Mouse (Mus musculus): ENCODE data around the gene Gm37240. TPM values are rescaled to one million over a fixed set of nuclear protein-coding genes. Genes with fewer than 3 reads are reported as not detected.

Gm37240 gene
- polyA plus RNA-seq, 1 experiment = 0.91 TPM

DNA sequence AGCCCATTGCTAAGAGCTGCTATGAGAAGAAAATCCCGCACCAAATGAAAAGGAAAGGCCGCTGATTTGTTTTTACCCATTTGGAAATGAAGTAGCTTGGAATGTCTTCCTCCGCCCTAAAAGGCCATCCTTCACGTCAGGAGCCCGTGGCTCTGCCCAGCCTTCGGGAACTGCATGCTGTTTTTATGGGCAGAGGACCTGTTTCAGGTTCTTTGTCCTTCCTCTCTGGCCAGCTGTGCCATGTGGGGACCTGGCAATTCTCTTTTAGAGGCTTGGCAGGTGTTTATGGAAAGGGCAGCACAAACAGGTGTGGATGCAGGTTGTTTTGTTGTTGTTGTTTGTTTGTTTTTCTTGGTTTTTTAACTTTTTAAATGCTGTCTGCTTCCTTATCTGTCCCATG lies 1154.8 kb downstream of the Gm37240 start:
- Histone ChIP-seq H3K36me3 (ENCODE audit: control insufficient read depth, insufficient read depth, low read length, poor library complexity, severe bottlenecking) (no peaks in the 10 kb centered on the region), H3K9me3 (replicated peaks; ENCODE audit: control insufficient read depth, insufficient read depth, low read length, poor library complexity, severe bottlenecking) (no peaks in the 10 kb centered on the region), H3K4me1 (ENCODE audit: control insufficient read depth, insufficient read depth, low read length) (peaks cover 2% of the 10 kb centered on the region), H3K27ac (ENCODE audit: insufficient read depth, low read length) (no peak overlapping the region), H3K27me3 (ENCODE audit: control insufficient read depth, insufficient read depth, low read length, poor library complexity, severe bottlenecking) (no peaks in the 10 kb centered on the region), H3K9ac (ENCODE audit: low read depth, poor library complexity, severe bottlenecking) (no peak overlapping the region), H3K4me3 (ENCODE audit: low read depth, low read length) (no peak overlapping the region)
- TF ChIP-seq CTCF (IDR thresholded peaks at IDR 0.05; ENCODE audit: low read depth, low read length) = no peak
- TF ChIP-seq POLR2A (IDR thresholded peaks at IDR 0.05; ENCODE audit: insufficient read depth, low read length) = no peak
- TF ChIP-seq EP300 (IDR thresholded peaks at IDR 0.05; ENCODE audit: insufficient read depth, low read depth, low read length) = no peak

- Histone ChIP-seq H3K36me3 (ENCODE audit: control insufficient read depth, insufficient read depth, low read length, poor library complexity, severe bottlenecking) (no peaks in the 10 kb centered on the region), H3K9me3 (replicated peaks; ENCODE audit: control insufficient read depth, insufficient read depth, low read length, poor library complexity, severe bottlenecking) (no peaks in the 10 kb centered on the region), H3K4me1 (ENCODE audit: control insufficient read depth, insufficient read depth, low read length) (peaks cover 2% of the 10 kb centered on the region), H3K9ac (ENCODE audit: low read depth, poor library complexity, severe bottlenecking) (no peak overlapping the region), H3K27me3 (ENCODE audit: control insufficient read depth, insufficient read depth, low read length, poor library complexity, severe bottlenecking) (no peaks in the 10 kb centered on the region), H3K4me3 (ENCODE audit: low read depth, low read length) (no peak overlapping the region), H3K27ac (ENCODE audit: insufficient read depth, low read length) (no peak overlapping the region)
- TF ChIP-seq CTCF (IDR thresholded peaks at IDR 0.05; ENCODE audit: low read depth, low read length) (no peak), EP300 (IDR thresholded peaks at IDR 0.05; ENCODE audit: insufficient read depth, low read depth, low read length) (no peak), POLR2A (IDR thresholded peaks at IDR 0.05; ENCODE audit: insufficient read depth, low read length) (no peak)
Measured at GRCm38 (mm10) chr3:84732016-84732502, 1155.3 kb downstream of the Gm37240 start.

DNA sequence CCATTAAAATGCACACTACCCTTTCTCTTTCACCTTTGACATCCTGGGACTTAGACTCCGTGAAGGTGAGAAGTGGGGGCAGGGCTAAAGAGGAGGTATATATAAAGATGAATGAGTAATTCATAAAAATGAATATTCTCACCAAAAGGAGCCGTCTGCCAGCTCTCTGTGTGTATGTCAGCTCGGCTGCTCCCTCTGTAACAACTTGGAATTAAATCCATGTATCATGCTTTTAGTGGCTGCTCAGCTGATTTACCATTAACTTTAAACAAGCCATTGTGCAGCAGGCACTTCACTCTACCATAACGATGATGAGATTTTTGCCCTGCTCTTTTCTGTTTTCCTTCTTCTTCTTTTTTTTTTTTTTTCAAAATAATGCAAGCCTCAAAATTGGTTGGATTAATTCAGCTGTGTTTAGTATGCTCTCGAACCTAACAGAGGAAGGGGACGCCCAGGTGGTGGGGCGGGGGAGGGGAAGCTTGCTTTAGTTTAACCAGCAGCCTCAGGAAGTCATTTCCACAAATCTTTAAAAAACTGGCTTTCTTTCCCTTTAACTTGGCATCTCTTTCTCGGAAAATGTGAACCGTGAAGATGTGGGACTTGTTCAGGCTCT lies 1155.8 kb downstream of the Gm37240 start:
- no peaks in the 10 kb centered on the region for H3K27me3 ChIP-seq (ENCODE audit: control insufficient read depth, insufficient read depth, low read length, poor library complexity, severe bottlenecking)
- H3K4me3 ChIP-seq (ENCODE audit: low read depth, low read length) = no peak overlapping the region
- no peaks in the 10 kb centered on the region for H3K9me3 ChIP-seq (replicated peaks; ENCODE audit: control insufficient read depth, insufficient read depth, low read length, poor library complexity, severe bottlenecking)
- no peaks in the 10 kb centered on the region for H3K36me3 ChIP-seq (ENCODE audit: control insufficient read depth, insufficient read depth, low read length, poor library complexity, severe bottlenecking)
- peaks cover 2% of the 10 kb centered on the region for H3K4me1 ChIP-seq (ENCODE audit: control insufficient read depth, insufficient read depth, low read length)
- H3K27ac ChIP-seq (ENCODE audit: insufficient read depth, low read length) = no peak overlapping the region
- TF ChIP-seq CTCF (IDR thresholded peaks at IDR 0.05; ENCODE audit: low read depth, low read length) (no peak), EP300 (IDR thresholded peaks at IDR 0.05; ENCODE audit: insufficient read depth, low read depth, low read length) (no peak), POLR2A (IDR thresholded peaks at IDR 0.05; ENCODE audit: insufficient read depth, low read length) (no peak)
- H3K9ac ChIP-seq (ENCODE audit: low read depth, poor library complexity, severe bottlenecking) = no peak overlapping the region

- H3K4me1 ChIP-seq (ENCODE audit: control insufficient read depth, insufficient read depth, low read length) = peaks cover 2% of the 10 kb centered on the region
- no peaks in the 10 kb centered on the region for H3K9me3 ChIP-seq (replicated peaks; ENCODE audit: control insufficient read depth, insufficient read depth, low read length, poor library complexity, severe bottlenecking)
- TF ChIP-seq EP300 (IDR thresholded peaks at IDR 0.05; ENCODE audit: insufficient read depth, low read depth, low read length) = no peak
- TF ChIP-seq POLR2A (IDR thresholded peaks at IDR 0.05; ENCODE audit: insufficient read depth, low read length) = no peak
- TF ChIP-seq CTCF (IDR thresholded peaks at IDR 0.05; ENCODE audit: low read depth, low read length) = no peak
- no peak overlapping the region for H3K9ac ChIP-seq (ENCODE audit: low read depth, poor library complexity, severe bottlenecking)
- H3K27ac ChIP-seq (ENCODE audit: insufficient read depth, low read length) = no peak overlapping the region
- no peaks in the 10 kb centered on the region for H3K27me3 ChIP-seq (ENCODE audit: control insufficient read depth, insufficient read depth, low read length, poor library complexity, severe bottlenecking)
- H3K36me3 ChIP-seq (ENCODE audit: control insufficient read depth, insufficient read depth, low read length, poor library complexity, severe bottlenecking) = no peaks in the 10 kb centered on the region
- no peak overlapping the region for H3K4me3 ChIP-seq (ENCODE audit: low read depth, low read length)
Measured at GRCm38 (mm10) chr3:84731003-84731402, 1156.3 kb downstream of the Gm37240 start.

GRCm38 (mm10) chr3:84729806-84730205 lies 1157.5 kb downstream of the Gm37240 start:
- H3K27me3 ChIP-seq (ENCODE audit: control insufficient read depth, insufficient read depth, low read length, poor library complexity, severe bottlenecking) = no peaks in the 10 kb centered on the region

GRCm38 (mm10) chr3:84723996-84724395 lies 1163.3 kb downstream of the Gm37240 start:
- Histone ChIP-seq H3K4me1 (ENCODE audit: control insufficient read depth, insufficient read depth, low read length) (peaks cover 3% of the 10 kb centered on the region), H3K36me3 (ENCODE audit: control insufficient read depth, insufficient read depth, low read length, poor library complexity, severe bottlenecking) (no peaks in the 10 kb centered on the region), H3K9ac (ENCODE audit: low read depth, poor library complexity, severe bottlenecking) (no peak overlapping the region), H3K9me3 (replicated peaks; ENCODE audit: control insufficient read depth, insufficient read depth, low read length, poor library complexity, severe bottlenecking) (no peaks in the 10 kb centered on the region; the same call in 1 of the 2 replicates), H3K27me3 (ENCODE audit: control insufficient read depth, insufficient read depth, low read length, poor library complexity, severe bottlenecking) (no peaks in the 10 kb centered on the region; the same call in 1 of the 2 replicates), H3K27ac (ENCODE audit: insufficient read depth, low read length) (no peak overlapping the region), H3K4me3 (ENCODE audit: low read depth, low read length) (no peak overlapping the region)
- no peak for TF ChIP-seq POLR2A (IDR thresholded peaks at IDR 0.05; ENCODE audit: insufficient read depth, low read length)
- no peak for TF ChIP-seq CTCF (IDR thresholded peaks at IDR 0.05; ENCODE audit: low read depth, low read length)
- TF ChIP-seq EP300 (IDR thresholded peaks at IDR 0.05; ENCODE audit: insufficient read depth, low read depth, low read length) = no peak

More at GRCm38 (mm10) chr3:84729806-84730205, 1157.5 kb downstream of the Gm37240 start:
- H3K9ac ChIP-seq (ENCODE audit: low read depth, poor library complexity, severe bottlenecking) = no peak overlapping the region
- TF ChIP-seq POLR2A (IDR thresholded peaks at IDR 0.05; ENCODE audit: insufficient read depth, low read length) (no peak), CTCF (IDR thresholded peaks at IDR 0.05; ENCODE audit: low read depth, low read length) (no peak), EP300 (IDR thresholded peaks at IDR 0.05; ENCODE audit: insufficient read depth, low read depth, low read length) (no peak)
- no peaks in the 10 kb centered on the region for H3K9me3 ChIP-seq (replicated peaks; ENCODE audit: control insufficient read depth, insufficient read depth, low read length, poor library complexity, severe bottlenecking)
- H3K4me3 ChIP-seq (ENCODE audit: low read depth, low read length) = no peak overlapping the region
- peaks cover 2% of the 10 kb centered on the region for H3K4me1 ChIP-seq (ENCODE audit: control insufficient read depth, insufficient read depth, low read length)
- no peaks in the 10 kb centered on the region for H3K36me3 ChIP-seq (ENCODE audit: control insufficient read depth, insufficient read depth, low read length, poor library complexity, severe bottlenecking)
- no peak overlapping the region for H3K27ac ChIP-seq (ENCODE audit: insufficient read depth, low read length)

All from ES-Bruce4 (cell line).